Mouse (Mus musculus): ENCODE data around the gene Flt3l.
A peak's percentile ranks its signal among the peaks of the same experiment; 100 is the strongest.
"Not testable (repeated sequence)": the region's sequence is repeated elsewhere in the genome, so short reads cannot be mapped to it uniquely, and the experiment has no call there.

Gene Flt3l

DNA sequence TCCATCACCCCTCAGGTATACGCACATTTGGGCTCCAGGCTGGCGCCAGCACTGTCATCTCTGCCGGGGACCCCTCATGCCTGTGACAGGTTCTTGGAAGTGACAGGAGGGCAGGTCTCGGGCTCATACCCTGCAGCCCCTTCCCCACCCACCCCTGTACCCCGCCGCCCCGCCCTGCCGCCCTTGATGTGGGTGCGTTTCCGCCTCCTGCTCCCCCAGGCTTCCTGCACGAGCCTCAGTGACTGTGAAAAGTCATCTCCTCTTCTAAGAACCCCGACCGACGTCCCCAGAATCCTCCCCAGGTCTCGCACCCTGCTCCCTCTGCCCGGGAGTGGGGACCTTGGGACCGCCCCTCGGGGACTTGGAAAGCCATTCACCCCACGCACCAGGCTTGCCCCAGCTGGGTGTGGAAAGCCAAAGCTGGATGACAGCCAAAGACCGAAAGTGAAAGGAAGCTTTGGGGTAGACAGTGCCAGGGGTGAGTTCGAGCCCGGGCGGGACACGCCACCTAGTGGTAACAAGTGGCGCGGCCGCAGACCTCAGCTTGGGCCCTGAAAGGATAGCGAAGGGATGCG is at the start of gene Flt3l, which contains the start of gene Gm45713:
Gene Flt3l (minus strand): TSS at position 440 of the 575 bp plus-strand sequence.
Gene Gm45713 (minus strand): TSS at position 239 of the 575 bp plus-strand sequence.
- DNase-seq = peak; percentile 95

DNA sequence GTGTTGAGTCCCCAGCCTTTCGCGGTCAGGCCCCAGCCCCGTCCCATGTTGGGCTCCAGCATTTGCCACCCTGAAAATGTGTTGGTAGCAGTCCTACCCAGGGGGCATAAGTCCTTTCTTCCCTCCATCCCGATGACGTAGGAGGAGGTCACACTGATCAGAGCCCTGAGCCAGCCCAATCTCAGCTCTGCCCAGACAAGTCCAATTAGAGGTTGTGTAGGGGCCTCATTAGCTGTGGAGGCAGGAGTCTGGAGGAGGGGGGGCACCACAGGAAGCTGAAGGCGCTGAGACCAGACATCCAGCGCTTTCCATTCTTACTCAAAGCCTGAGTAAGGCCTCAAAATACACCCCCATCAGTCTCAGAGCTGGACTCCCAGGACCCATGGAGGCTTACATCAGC is 49.7 kb upstream of the Flt3l start:
- no peak for DNase-seq

DNA sequence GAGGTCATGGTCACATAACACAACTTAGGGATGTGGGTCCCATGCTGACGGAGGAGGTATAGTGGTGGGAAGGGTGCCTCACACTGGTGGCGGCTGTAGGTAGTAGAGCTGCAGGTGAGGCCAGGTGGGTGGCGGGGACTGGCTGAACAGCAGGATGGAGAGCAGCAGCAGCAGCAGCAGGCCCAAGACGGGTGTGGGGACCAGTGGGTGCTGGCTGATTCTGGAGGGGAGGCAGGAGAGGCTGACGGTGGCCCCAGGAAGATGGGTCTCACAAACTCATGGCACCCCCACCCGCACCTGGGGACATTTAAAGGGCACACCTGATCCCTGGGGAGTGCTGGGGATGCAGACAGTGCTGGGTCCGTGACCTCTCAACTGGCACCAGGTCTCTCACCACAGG is 47.4 kb upstream of the Flt3l start:
- no peak for DNase-seq

DNA sequence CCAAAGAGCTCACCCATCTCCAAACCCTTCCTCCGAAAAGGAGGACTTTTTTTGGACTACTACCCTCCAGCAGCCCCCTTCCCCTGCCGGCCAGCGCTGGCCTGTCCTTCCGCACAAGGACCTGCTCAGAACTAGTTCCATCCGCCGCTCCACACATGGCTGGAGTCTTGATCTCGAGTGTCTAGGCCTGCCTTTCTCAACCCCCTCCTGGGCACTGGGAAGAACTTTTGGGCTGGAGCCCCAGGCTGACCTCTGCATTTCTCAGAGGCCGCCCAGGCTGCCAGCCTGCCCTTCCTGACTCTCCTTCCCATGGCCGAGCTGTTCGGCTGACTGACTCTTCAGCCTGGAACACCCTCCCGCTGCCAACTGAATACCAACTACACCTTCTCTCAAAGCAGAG is 46.4 kb upstream of the Flt3l start:
- peak; percentile 52 for DNase-seq

DNA sequence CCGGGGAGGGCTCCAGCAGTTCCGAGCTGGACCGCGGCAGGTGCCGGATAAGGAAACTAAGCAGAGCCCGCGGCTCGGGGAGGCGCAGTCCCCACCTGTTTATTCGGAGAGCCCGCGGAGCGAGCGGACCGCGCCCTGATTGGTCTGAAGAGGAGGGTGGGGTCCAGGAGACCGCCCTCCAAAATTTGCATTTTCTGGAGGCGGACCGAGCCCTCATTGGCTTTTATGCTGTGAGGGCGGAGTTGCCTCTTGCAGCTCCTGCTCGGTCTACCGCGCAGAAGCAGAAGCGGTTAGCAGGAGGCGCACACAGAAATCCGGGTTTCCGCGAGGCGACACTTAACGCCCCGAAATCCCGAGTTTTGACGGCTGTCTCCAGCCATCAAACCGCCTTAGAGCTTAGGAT is 46.0 kb upstream of the Flt3l start:
- peak; percentile 91 for DNase-seq

DNA sequence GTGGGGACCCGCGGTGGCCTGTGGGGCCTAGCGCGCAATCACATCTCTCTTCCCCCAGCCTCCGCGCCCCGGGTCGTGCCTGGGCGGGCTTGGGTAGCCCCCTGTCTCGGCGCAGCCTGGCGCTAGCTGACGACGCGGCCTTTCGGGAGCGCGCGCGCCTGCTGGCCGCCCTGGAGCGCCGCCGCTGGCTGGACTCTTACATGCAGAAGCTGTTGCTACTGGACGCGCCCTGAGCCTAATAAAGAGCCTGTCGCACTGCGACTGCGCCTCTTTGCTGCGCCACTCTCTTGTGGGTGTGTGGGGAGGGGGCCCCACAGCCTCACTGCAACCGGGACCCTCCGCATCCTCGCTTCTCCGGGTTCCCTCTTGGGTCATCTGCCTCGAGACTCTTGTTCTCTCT is 45.3 kb upstream of the Flt3l start:
- DNase-seq = no peak

DNA sequence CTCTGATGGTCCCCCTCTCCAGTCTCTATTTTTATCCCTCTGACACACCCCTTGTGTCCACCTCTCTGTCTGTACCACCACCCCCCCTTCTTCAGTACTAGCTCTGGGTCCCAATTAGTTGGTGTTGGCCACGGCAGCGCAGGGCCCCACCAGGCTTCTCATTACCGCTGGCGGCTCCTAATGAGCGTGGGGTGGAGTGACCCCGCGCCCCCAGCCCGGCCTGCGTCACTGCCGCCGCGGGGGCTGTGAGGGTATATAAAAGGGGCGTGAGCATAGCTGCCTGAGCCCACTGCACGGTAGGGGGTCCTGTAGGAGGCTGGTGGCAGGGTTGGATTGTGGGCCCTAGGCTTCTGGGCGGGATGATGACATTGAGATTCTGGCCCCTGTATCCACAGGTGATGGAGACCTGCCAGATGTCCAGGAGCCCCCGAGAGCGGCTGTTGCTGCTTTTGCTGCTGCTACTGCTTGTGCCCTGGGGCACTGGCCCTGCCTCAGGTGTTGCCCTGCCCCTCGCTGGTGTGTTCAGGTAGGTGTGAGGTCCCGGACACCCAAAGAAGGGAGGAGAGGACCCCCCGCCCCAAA is 44.8 kb upstream of the Flt3l start, which contains the start of gene Pth2:
Gene Pth2 (plus strand): TSS at position 100 of the 582 bp plus-strand sequence.
- DNase-seq = no peak

DNA sequence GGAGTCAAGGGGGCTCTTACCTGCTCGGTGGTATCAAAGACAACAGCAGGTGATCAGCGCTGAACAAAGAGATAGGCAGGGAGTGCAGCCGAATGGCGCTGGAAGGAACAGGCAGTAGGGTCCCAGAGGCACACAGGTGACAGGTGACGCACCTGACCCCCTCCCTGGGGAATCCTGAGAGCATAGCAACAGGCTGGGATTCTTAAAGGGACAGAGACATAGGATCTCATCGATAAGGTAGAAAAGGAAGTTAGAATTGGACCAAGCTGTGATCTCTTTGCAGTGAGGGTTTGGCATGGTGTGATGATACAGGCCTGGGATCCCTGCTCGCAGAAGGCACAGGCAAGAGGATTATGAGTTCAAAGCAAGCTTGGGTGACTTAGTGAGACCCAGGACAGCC is 43.2 kb upstream of the Flt3l start, which contains the start of gene Gfy:
Gene Gfy (minus strand): TSS at position 101 of the 400 bp plus-strand sequence.
- no peak for DNase-seq

DNA sequence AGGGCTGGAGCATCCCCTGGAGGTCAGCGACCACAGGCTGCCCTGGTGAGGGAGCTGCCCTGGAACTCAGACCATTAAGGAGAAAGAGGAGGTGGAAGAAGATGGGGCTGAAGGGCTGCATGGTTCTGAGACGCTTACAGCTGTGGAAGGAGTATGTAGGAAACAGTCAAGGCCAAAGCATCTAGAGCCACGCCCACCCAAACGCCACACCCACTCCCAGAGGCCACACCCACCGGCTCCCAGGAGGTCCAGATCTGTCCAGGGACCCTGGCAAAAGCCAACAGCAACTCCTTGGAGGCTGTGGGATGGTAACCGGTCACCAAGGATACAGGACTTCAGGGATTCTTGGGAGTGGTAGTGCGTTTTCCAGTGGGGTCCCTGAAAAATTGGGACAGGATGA is 42.3 kb upstream of the Flt3l start:
- no peak for DNase-seq

DNA sequence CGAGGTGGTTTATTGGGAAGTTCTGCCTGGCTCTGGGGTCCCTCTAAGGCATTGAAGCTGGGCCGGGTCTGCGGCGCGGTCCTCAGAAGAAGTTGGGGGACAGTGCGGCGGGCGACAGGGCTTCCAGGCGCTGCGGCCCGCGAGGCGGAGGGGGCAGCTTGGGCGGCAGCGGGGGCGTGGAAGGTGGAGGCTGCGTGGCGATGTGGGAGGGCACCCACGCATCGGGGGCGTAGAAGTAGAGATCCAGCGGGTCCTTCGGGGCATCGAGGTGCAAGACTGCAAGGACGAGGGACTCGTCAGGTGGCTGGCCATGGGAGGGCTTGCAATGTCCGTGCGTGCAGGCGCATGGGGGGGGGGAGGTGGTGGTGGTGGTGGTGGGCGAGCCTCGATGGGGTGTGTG is 40.1 kb upstream of the Flt3l start:
- DNase-seq = no peak

DNA sequence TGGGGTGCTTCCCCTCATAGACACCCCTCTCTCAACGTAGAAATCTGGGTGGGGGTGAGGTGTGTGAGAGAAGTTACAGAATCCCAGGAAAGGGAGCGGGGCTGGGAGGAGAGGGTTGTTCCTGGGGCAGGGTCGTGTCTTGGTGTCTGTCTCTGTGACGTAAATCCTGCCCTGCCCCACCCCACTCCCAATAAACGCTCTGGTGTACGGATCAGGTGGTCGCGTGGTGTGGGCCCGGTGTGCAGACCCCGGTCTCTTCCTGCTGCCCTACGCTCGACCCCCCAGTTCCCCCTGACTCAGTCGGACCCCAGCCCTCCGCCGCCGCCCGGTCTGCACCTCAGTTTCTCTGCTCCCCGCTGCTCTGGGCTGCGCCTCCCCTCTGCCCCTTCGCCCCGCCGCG is 39.7 kb upstream of the Flt3l start:
- no peak for DNase-seq

DNA sequence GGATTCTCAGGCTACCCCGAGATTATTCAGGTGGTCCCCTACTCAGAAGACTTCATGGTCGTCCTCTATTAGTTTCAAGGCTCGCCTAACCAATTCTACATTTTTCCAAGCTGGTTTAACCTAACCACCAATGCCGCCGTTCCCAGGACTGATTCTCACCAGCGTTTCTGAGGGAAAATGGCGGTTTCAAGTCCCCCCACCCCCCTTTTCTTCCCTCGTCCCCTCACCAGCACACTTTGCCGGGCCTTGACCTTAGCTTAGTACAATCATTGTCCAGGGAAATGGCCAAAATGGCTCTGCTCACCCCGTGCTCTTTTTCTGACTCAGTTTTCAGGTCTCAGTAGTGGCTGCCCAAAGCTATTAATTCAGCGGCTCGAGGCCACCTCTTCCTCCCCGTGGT is 39.2 kb upstream of the Flt3l start:
- no peak for DNase-seq

DNA sequence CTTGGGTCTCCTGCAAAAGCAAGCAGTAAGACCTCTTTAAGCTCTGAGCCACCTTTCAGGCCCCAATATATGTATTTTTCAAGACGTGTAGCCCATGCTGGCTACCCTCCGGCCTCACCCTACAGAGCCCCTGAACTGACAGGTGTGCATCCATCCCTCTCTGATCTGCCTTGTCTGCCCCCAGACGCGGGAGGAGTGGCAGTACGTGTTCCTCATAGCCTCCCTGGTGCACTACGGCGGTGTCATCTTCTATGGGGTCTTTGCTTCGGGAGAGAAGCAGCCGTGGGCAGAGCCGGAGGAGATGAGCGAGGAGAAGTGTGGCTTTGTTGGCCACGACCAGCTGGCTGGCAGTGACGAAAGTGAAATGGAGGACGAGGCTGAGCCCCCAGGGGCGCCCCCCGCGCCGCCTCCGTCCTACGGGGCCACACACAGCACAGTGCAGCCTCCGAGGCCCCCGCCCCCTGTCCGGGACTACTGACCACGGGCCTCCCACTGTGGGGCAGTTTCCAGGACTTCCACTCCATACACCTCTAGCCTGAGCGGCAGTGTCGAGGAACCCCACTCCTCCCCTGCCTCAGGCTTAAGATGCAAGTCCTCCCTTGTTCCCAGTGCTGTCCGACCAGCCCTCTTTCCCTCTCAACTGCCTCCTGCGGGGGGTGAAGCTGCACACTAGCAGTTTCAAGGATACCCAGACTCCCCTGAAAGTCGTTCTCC is 38.5 kb upstream of the Flt3l start:
- no peak for DNase-seq

DNA sequence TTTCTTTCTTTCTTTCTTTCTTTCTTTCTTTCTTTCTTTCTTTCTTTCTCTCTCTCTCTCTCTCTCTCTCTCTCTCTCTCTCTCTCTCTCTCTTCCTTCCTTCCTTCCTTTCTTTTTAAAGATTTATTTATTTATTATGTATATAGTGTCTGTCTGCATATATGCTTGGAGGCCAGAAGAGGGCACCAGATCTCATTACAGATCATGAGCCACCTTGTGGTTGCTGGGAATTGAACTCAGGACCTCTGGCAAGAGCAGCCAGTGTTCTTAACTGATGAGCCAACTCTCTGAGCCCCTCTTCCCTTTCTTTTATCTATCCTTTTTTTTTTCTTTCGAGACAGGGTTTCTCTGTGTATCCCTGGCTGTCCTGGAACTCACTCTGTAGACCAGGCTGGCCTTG is 37.5 kb upstream of the Flt3l start:
- not testable (repeated sequence) for DNase-seq

DNA sequence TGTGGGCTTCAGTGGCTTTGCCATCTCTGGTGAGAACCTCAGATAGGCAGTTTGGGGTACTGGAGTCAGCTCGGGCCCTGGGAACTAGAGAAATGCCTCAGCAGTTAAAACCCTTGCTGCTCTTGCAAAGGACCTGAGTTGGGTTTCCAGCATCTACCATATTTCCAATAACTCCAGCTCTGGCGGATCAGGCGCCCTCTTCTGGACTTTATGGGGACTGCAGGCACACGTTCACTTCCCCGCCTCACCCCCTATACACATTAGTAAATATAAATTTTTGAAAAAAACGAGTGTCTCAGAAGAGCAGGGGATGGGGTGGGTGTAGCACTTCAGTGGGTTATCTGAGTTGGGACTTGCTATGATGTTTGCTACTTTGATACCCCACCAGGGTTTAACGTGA is 36.7 kb upstream of the Flt3l start:
- no peak for DNase-seq

DNA sequence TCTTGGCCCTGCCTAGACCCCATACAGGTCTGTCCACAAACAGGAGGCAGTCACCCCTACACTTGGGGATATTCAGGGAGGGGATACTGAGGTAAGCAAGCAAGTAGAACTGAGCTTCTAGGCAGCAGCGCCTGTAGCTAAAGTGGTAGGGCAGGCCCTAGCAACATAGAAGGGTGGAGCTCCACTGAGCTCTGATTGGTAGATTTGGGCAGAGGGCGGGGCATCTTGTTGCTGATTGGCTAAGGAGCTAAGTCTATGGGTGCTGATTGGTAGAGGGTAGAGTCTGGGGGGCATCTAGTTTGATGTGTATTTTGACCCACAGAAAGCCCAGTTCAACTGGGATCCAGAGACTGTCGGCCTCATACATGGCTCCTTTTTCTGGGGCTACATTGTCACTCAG is 33.3 kb upstream of the Flt3l start:
- DNase-seq = no peak

DNA sequence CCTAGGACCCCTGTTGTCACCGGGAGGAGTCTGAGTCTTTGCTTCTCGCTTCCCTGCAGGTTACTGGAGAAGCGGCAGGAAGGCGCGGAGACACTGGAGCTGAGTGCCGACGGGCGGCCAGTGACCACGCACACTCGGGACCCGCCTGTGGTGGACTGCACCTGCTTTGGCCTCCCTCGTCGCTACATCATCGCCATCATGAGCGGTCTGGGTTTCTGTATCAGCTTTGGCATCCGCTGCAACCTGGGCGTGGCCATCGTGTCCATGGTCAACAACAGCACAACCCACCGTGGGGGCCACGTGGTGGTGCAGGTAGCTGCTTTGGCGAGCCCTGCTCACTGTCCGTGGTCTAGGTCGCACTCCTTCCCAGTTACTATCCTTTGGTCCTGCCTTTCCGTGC is 32.4 kb upstream of the Flt3l start:
- no peak for DNase-seq

DNA sequence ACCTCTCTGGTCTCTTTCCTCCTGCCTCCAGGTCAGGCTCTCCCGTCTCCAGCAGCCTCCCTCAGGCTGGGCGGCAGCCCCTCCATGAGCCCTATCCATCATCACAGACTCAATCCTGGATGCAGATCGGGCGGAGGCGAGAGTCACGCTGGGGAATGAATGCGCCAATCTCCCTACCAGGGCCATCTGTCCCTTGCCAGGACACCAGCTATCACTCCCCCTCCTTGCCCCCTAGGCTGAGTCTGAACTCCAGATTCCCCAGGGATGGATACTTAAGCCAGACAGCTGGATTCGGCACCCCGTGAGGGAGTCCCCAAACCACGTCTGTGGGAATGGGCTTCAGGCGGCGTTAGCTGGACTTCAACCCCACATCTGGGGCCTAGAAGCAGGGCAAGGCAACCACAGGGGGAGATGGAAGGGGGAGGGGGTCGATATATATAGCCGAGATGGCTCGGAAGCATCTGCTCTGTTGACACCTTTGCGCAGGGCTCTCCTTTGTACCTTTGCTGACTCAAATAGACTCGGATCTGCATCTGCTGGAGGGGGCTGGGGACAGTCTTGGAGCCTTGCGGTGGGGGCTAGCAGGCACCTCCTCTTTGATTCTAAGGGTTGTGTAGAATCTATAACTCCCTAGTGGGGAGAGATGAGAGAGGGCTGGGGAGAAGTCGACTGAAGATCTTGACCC is 31.7 kb upstream of the Flt3l start:
- DNase-seq = no peak

DNA sequence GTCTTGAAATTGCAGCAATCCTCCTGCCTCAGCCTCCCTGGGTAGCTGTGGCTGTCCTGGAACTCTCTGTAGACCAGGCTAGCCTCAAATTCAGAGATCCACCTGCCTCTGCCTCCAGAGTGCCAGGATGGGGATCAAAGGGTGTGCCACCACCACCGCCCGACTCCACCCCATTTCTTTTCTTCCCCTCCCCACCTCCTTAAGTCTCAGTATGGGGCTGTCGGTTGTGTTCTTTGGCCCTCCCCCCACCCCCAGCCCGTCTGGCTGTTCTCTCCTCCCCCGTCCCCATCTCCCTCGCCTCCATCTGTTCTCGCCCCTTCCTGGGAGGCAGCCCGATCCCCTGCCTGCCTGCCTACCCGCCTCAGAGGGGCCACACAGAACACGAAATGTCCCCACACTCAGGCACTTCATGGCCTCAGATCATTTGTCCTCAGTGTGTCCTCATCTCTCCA is 30.7 kb upstream of the Flt3l start:
- no peak for DNase-seq

DNA sequence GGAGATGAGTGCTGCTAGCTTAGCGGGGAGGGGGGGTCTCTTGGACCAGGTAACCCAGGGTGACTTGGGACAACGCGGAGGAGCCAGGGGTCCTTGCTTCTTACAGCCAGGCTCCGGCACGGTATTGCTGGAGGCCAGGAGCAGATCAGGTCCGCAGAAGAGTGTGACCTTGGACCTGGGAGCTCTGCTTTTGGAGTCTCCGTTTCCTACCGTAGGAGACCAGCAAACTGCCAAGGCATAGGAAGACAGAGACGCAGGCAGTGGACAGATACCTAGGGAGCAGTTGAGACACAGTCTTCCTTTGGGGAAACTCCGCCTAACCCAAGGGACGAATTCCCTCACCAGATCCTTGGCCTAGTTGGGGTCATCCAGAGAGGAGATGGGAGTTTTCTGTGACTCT is 29.5 kb upstream of the Flt3l start:
- no peak for DNase-seq

DNA sequence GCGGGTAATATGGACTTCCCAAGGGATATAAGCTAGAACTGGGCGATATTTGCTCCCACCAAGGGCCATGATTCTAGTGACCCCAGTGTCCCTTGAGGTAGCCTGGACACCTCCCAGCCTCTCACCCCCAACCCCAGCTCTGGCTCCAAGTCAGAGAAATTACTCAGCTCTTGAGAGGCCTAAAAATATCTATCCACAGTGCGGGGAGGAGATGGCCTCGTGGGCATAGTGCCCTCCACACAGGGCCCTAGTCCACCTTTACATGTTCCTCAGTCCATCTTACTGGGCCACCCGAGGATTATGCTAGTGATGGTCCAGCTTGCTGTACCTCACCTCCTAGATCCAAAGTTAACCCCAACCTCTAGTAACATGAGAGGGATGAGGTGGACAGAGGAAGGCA is 28.6 kb upstream of the Flt3l start:
- no peak for DNase-seq

DNA sequence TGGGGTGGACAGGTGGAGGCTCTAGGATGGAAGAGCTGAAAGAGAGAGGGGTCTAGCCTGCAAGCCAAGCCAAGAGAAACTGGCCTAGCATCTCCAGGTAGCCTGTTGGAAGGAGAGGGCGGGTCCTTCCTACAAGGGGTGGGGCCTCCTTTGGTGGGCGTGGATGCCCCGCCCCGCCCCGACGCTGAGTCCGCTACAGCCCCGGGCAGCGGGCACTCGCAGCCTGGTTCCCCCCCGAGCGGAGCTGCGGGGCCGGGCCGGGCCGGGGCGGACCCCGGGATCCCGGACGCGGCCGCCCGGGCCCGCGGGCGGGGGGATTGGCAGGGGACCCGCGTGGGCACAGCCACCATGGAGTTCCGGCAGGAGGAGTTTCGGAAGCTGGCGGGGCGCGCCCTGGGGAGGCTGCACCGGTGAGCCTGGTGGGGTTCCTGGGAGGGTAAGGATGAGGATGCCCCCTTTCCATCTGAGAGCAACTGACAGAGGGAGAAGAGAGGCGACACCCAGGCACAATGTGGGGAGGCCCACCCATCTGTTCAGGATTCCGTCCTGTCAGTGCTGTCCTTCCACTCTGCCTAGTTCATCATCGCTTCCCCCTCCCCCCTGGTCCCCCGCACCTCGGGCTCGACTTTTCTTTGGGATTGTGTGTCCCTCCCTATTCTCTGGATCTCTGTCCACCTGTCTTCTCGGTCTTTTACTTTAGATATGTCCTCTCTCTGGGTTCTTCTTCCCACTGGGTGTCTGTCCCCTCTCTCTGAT is 27.7 kb upstream of the Flt3l start, which contains the start of gene Slc17a7:
Gene Slc17a7 (plus strand): TSS at position 215 of the 756 bp plus-strand sequence.
- DNase-seq = peak; percentile 59

All from kidney, postnatal 10 days (tissue).